Mouse (Mus musculus): ENCODE measurements around the gene Gm19684.
"Not testable (repeated sequence)": the region's sequence is repeated elsewhere in the genome, so short reads cannot be mapped to it uniquely, and the experiment has no call there.

Gm19684 gene

DNA sequence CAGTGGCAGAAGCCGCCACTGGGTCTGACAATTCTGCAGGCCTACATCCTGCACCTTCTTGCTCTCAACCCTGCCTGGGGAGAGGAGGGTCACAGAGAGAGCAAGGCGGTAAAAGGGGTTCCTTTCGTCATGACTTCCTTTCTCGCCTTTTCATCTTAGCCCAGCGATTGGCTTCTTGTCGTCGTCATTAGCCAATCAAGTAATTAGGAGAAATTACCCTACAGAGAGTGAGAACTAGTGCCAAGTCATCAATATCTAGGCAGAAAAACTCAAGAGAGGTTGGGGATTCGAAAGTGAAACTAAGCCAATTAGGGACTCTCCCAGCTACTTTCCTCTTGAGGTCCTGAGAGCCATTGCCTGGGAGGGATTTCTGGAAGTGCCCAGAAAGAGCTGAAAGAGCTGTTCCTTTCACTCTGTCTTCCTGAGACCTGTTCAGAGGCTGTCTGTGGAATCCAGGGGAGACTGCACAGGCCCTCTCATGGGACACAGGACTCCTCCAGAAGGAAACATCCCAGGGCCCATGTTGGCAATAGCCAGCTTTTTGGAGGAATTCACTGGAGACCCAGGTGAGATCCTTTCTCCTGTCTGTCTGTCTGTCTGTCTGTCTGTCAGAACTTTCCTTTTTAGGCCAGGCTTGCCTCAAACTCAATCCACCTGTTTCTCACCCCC lies at the start of gene Gm19684:
TSS of gene Gm19684 (plus strand) at position 327 of the 669 bp plus-strand sequence.
- DNase-seq (ENCODE audit: low read depth), result peak; percentile 29

- not testable (repeated sequence) for DNase-seq (ENCODE audit: low read depth)
These were observed 39.6 kb upstream of the Gm19684 start for GRCm38 (mm10) chr17:36081901-36082300.

DNA sequence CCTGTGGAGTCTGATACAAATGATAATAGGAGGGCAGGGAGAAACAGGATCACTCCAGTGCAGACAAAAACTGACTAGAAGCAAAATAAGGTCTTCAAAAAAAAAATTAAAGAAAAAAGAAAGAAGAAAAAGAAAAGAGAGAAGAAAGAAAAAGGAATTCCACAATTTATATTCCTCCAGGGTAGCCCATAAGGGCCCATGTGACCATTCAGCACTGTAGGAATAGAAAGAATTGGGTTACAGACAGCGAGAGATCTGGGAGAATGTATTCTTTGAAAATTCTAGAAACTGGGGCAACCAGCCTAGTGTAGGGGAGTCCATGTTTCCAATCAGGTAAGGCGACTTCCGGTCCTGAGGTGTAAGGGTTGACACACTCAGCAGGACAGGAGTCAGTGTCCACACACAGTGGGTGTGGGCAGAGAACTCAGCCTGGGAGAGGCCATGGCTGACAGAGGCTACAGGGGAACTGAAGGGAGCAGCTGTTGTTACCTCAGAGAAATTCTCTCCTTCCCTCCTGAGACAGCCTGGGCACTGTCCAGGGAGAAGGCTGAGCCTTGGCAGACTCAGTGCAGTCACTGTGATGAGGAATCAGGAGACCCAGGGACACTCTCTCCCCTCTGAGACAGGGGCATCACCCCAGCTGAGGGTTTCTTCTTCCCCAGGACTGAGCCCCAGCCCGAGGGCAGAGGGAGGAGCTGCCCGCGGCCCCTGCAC lies 38.8 kb upstream of the Gm19684 start:
- DNase-seq (ENCODE audit: low read depth), result not testable (repeated sequence)

GRCm38 (mm10) chr17:36083266-36083869 lies 38.1 kb upstream of the Gm19684 start:
- DNase-seq (ENCODE audit: low read depth), result peak; percentile 26

DNA sequence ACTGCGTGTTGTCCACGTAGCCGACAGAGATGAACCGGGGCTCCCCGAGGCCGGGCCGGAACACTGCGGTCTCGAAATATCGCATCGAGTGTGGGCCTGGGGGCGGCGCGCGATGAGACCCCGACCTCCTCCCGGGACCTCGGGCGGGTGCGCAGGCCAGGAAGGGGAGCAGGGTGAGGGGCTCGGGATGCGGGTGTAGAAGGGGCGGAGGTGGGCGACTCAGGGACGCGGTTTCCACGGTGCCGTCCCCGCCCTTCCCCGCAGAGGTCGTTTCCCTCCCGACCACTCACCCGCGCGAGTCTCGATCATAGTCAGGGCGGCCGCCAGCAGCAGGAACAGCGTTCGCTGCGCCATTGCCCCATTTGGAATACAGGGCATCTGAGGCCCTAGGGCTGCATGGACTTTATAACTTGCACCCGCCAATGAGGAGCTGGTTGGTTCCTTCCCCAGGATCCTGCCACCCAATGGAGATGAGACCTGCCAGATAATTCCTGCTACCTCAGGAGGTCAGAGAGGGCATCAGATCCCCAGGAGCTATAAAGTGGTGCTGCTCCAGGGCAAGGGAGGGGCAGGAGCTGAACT lies 37.5 kb upstream of the Gm19684 start:
- DNase-seq (ENCODE audit: low read depth), result no peak

DNA sequence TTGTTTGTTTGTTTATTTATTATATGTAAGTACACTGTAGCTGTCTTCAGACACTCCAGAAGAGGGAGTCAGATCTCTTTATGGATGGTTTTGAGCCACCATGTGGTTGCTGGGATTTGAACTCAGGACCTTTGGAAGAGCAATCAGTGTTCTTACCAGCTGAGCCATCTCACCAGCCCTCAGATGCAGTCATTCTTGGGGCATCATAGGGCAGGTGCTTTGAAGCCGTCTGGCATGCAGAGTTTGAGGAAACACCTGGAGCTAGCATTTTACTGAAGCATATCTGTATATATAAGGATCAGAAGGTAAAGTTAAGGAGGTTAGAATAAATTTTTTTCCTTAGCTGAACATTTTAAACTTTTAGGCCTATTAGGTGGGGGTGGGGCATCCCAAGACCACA lies 35.5 kb upstream of the Gm19684 start:
- DNase-seq (ENCODE audit: low read depth), result not testable (repeated sequence)

DNA sequence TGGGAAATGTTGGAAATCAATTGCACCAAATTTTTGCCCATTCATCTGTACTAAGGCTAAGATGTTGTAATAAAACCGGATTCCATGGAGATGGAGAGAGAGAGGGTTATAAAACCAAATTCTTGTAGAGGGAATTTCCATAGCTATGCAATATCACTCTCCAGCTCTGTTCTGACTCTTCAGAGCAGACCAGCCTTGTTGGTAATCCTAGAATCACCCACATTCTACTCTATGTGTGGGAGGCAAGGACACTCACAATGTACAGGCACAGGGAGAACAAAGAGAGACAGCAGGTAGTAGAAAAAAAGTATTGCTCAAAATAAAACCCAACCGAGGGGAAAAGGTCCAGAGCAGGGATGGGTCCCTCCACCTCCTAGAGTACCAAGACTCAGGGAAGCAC lies 29.5 kb upstream of the Gm19684 start:
- not testable (repeated sequence) for DNase-seq (ENCODE audit: low read depth)

GRCm38 (mm10) chr17:36092520-36092919 lies 29.0 kb upstream of the Gm19684 start:
- not testable (repeated sequence) for DNase-seq (ENCODE audit: low read depth)

- DNase-seq (ENCODE audit: low read depth), result no peak
These were observed 27.5 kb upstream of the Gm19684 start for GRCm38 (mm10) chr17:36093936-36094335.

DNA sequence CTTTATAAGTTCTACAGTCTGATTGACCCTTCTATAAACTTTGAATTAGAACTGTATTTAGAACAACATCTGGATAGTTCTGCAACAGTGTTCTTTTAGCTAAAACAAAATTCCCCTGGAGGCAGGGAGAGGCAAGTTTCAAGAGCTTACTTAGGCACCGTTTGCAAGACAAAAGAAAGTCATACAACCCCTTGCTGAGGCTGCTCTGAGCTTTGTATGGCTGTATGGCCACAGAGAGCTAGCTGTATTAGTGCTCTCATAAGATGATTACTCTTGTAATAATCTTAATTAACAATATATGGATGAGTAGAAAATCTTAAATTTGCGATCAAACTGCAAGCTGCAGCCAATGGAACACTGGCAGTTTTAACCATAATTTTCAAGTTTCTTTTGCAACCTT lies 21.9 kb upstream of the Gm19684 start:
- DNase-seq (ENCODE audit: low read depth), result not testable (repeated sequence)

- not testable (repeated sequence) for DNase-seq (ENCODE audit: low read depth)
These were observed 19.4 kb upstream of the Gm19684 start for GRCm38 (mm10) chr17:36102091-36102490.

GRCm38 (mm10) chr17:36110129-36110528 lies 11.3 kb upstream of the Gm19684 start:
- not testable (repeated sequence) for DNase-seq (ENCODE audit: low read depth)

DNA sequence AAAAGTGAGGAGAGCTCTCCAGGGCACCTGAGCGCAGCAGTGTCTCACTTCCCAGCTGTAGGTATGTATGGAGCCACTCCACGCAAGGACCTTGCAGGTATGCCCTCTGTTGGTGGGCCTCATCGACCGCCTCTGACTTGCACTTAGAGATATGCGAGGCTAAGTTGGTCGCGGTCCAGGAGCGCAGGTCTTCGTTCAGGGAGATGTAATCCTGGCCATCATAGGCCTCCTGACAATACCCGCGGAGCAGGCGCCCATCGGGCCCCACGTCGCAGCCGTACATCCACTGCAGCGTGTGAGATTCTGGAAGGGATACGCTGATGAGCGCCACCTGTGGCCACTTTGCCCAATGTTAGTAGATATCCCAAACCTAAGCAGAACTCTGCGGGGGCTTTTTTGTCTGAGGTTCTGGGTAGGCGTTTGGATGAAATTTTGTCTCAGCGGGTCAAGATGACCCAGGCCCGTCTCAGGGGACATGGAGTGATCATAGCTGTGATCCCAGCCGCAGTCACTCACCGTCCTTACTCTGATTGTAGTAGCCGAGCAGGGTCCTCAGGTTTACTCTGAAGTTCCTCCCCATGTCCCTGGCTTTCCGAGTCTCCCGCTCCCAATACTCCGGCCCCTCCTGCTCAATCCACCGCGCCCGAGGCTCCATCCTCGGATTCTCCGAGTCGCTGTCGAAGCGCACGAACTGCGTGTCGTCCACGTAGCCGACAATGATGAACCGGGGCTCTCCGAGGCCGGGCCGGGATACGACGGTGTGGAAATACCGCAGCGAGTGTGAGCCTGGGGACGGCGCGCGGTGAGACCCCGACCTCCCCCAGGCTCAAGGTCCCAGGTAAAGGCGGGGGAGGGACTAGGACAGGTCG lies 10.6 kb upstream of the Gm19684 start:
- not testable (repeated sequence) for DNase-seq (ENCODE audit: low read depth)

DNA sequence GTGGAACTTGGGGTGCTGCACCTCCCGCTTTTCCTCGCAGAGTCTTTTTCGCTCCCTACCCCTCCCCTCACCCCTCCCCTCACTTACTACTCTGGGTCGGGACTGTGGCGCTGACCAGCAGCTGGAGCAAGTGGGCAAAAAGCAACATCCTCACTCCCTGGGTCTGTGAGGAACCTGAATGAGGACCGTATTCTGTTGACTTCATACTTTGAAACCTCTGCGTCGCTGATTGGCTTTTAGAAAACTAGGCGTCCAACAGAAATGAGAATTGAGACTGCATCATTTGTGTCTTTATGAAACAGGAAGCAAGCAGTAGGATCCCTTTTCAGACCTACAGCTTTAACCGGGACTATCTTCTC lies 10.0 kb upstream of the Gm19684 start:
- peak; percentile 17 for DNase-seq (ENCODE audit: low read depth)

GRCm38 (mm10) chr17:36113979-36114593 lies 7.4 kb upstream of the Gm19684 start:
- DNase-seq (ENCODE audit: low read depth), result not testable (repeated sequence)

DNA sequence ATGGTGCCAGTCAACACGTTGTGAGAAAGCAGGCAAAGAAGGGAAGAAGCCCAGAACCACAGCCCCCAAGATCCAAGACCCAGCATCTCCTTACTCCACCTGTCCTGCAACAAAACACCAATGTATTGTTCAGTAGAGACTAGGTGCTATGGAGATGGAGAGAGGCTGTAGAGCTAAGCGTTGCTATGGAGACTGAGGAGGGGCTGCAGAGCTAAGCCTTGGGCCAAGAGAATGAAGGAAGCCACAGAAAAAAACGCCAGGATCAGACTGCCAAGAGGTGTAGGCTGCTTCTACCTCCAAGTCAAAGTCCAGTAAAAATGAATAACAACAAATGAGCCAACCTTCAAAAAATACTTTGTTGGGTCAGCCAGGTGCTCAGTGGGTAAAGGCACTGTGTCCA lies 4.9 kb upstream of the Gm19684 start:
- not testable (repeated sequence) for DNase-seq (ENCODE audit: low read depth)

- DNase-seq (ENCODE audit: low read depth), result not testable (repeated sequence)
These were observed 639 bp upstream of the Gm19684 start for GRCm38 (mm10) chr17:36120839-36121238.

- DNase-seq (ENCODE audit: low read depth), result not testable (repeated sequence)
These were observed 2.6 kb downstream of the Gm19684 start for GRCm38 (mm10) chr17:36124111-36124510.

DNA sequence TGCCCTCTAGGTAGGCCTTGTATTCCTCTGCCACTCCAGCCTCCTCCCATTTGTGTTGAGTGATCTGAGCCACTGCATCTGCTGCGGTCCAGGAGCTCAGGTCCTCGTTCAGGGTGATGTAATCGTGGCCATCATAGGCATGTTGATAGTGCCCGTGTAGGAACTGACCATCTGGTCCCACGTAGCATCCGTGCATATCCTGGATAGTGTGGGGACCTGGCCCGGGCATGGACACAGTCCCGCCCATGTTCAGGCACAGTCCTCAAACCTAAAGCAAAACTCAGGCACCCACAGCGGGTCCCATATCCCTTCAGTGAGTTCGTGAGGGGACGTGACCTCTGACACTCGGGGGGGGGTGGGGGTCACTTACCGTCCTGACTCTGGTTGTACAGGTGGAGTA lies 7.0 kb downstream of the Gm19684 start:
- DNase-seq (ENCODE audit: low read depth), result not testable (repeated sequence)

- DNase-seq (ENCODE audit: low read depth), result not testable (repeated sequence)
These were observed 7.7 kb downstream of the Gm19684 start, which contains the start of gene Gm7030 for GRCm38 (mm10) chr17:36128968-36129817. Gm7030 (minus strand) TSS chr17:36129425.
